Mouse (Mus musculus) midbrain, embryonic 11.5 days (tissue): ENCODE data around the gene Lcp2. TPM values are rescaled to one million over a fixed set of nuclear protein-coding genes. Genes with fewer than 3 reads are reported as not detected.
A peak's percentile ranks its signal among the peaks of the same experiment; 100 is the strongest.

Source experiments
- ATAC-seq: fragments of 200-750 bp; cut with Nextera tagmentation; 2 replicates; pipeline ENCODE4 v1.8.0; 2017; ENCODE audit warnings: moderate TSS enrichment, moderate library complexity; ENCODE audit not compliant: low FRiP score
- DNase-seq: peaks from one replicate; pipeline ENCODE4 v3.0.0; 2015; ENCODE audit warnings: low spot score; ENCODE audit errors: missing footprints
- H3K27ac ChIP-seq: fragments of 300-500 bp; sonication (generic); 2 replicates; pipeline ENCODE4 v1.5.1; 2014; ENCODE audit warnings: low read depth, low read length
- H3K27me3 ChIP-seq: fragments of 300-500 bp; sonication (generic); 2 replicates; pipeline ENCODE4 v1.6.1; 2014; ENCODE audit warnings: mild to moderate bottlenecking, low read length, moderate library complexity, mixed read lengths; ENCODE audit not compliant: control insufficient read depth, insufficient read depth
- H3K36me3 ChIP-seq: fragments of 300-500 bp; sonication (generic); 2 replicates; pipeline ENCODE4 v1.6.1; 2014; ENCODE audit warnings: mild to moderate bottlenecking, low read length, moderate library complexity, mixed read lengths; ENCODE audit not compliant: control insufficient read depth, insufficient read depth
- H3K4me1 ChIP-seq: fragments of 300-500 bp; sonication (generic); 2 replicates; pipeline ENCODE4 v1.6.1; 2014; ENCODE audit warnings: low read length; ENCODE audit not compliant: control insufficient read depth, insufficient read depth
- H3K4me2 ChIP-seq: fragments of 300-500 bp; sonication (generic); 2 replicates; pipeline ENCODE4 v1.6.1; 2014; ENCODE audit warnings: mild to moderate bottlenecking, moderate library complexity
- H3K4me3 ChIP-seq: fragments of 300-500 bp; sonication (generic); 2 replicates; pipeline ENCODE4 v1.5.1; 2014; ENCODE audit warnings: low read depth, low read length
- H3K9ac ChIP-seq: fragments of 300-500 bp; sonication (generic); 2 replicates; pipeline ENCODE4 v1.6.1; 2014; ENCODE audit warnings: low read length
- H3K9me3 ChIP-seq: fragments of 300-500 bp; sonication (generic); 2 replicates; pipeline ENCODE4 v1.6.1; 2016; ENCODE audit warnings: low read length; ENCODE audit not compliant: control insufficient read depth
- WGBS: fragments of 180-500 bp; shearing (Covaris S2); extraction: QIAGEN DNeasy Blood & Tissue Kit; methylation state at CpG from one replicate; pipeline ENCODE4 v1.1.7; 2014; 5-methylcytosine and 5-hydroxymethylcytosine counted together
- polyA plus RNA-seq: library from polyadenylated mRNA; unstranded; fragments of >200 nt; fragmentation: Nextera tagmentation; extraction: Ambion mirVana; gene quantifications from 2 replicates; pipeline ENCODE4 v1.2.1, GENCODE M21; 2014

Gene Lcp2
- polyA plus RNA-seq, 1 experiment from 2014 or later: 2.7 TPM

DNA sequence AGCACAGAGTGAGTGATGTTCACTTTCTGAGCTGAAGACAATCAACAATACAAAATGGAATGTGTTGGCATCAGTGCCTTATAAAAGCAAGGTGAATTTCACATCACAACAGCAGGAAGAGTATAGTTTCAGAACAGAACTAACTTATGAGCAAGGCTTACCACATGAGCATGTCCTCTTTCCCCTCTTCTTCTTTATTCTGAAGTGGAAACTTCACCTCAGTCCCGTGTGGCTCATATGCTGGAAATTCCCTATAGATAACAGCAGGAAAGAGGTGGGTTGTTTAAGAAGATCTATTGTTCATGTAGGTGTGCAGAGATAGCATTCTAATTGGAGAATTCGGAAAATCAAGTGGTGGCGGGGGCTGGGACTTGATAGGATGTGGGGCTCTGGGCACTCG, 55.1 kb downstream of the Lcp2 start:
- Histone ChIP-seq H3K36me3 (no peaks in the 10 kb centered on the region), H3K9ac (no peak overlapping the region), H3K27me3 (no peaks in the 10 kb centered on the region), H3K4me3 (no peak overlapping the region), H3K9me3 (no peaks in the 10 kb centered on the region), H3K4me2 (no peak overlapping the region), H3K27ac (no peak overlapping the region), H3K4me1 (no peaks in the 10 kb centered on the region)
- 93% methylated on average over 4 of the region's 4 CpGs for WGBS
- no peak for ATAC-seq
- no peak for DNase-seq

- Histone ChIP-seq H3K9me3 (no peaks in the 10 kb centered on the region), H3K4me1 (no peaks in the 10 kb centered on the region), H3K27ac (no peak overlapping the region), H3K27me3 (no peaks in the 10 kb centered on the region), H3K9ac (no peak overlapping the region), H3K4me2 (no peak overlapping the region), H3K36me3 (no peaks in the 10 kb centered on the region), H3K4me3 (no peak overlapping the region)
- DNase-seq (no peak), ATAC-seq (no peak)
- WGBS: 33% methylated on average over 1 of the region's 1 CpGs
Observed at GRCm38 (mm10) chr11:34104919-34105318, 58.2 kb downstream of the Lcp2 start.

DNA sequence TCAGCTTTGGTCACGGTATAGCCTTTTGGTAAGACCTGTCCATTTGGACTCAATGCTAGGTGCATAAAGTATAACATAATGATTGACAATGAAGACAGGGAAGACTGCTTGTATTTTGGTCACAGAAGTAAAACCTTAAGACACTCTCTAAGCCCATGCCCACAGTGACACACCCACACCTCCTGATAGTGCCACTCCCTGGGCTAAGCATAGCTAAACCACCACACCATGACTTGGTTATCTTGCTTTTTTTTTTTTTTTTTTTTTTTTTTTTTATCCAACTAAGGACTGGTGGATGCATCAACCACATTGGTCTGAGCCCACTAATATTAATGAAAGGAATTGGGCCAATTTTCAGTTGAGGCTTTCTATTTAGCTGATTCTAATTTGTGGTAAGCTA, 62.5 kb downstream of the Lcp2 start:
- Histone ChIP-seq H3K9ac (no peak overlapping the region), H3K36me3 (no peaks in the 10 kb centered on the region), H3K4me3 (no peak overlapping the region), H3K27me3 (no peaks in the 10 kb centered on the region), H3K27ac (no peak overlapping the region), H3K9me3 (no peaks in the 10 kb centered on the region), H3K4me1 (no peaks in the 10 kb centered on the region; the same call in 1 of the 2 replicates), H3K4me2 (no peak overlapping the region)
- ATAC-seq (no peak), DNase-seq (no peak)
- 88% methylated on average over 1 of the region's 1 CpGs for WGBS

GRCm38 (mm10) chr11:34111940-34112339, 65.2 kb downstream of the Lcp2 start:
- no peaks in the 10 kb centered on the region for H3K27me3 ChIP-seq
- DNase-seq (no peak), ATAC-seq (no peak)
- H3K27ac ChIP-seq: no peak overlapping the region
- no peaks in the 10 kb centered on the region; the same call in 1 of the 2 replicates for H3K4me1 ChIP-seq
- H3K9ac ChIP-seq: no peak overlapping the region
- H3K4me3 ChIP-seq: no peak overlapping the region
- H3K4me2 ChIP-seq: no peak overlapping the region
- H3K36me3 ChIP-seq: no peaks in the 10 kb centered on the region
- no peaks in the 10 kb centered on the region for H3K9me3 ChIP-seq
- WGBS: 74% methylated on average over 7 of the region's 7 CpGs

GRCm38 (mm10) chr11:34112781-34113380, 66.2 kb downstream of the Lcp2 start:
- ATAC-seq (peak; percentile 86), DNase-seq (no peak)
- Histone ChIP-seq H3K9ac (no peak overlapping the region), H3K4me1 (no peaks in the 10 kb centered on the region; the same call in 1 of the 2 replicates), H3K9me3 (no peaks in the 10 kb centered on the region), H3K4me3 (no peak overlapping the region), H3K27ac (no peak overlapping the region), H3K36me3 (no peaks in the 10 kb centered on the region), H3K27me3 (no peaks in the 10 kb centered on the region), H3K4me2 (no peak overlapping the region)
- WGBS: 48% methylated on average over 4 of the region's 4 CpGs

GRCm38 (mm10) chr11:34113760-34114159, 67.0 kb downstream of the Lcp2 start:
- Histone ChIP-seq H3K9me3 (no peaks in the 10 kb centered on the region), H3K4me1 (no peaks in the 10 kb centered on the region; the same call in 1 of the 2 replicates), H3K27me3 (no peaks in the 10 kb centered on the region), H3K27ac (no peak overlapping the region), H3K9ac (no peak overlapping the region), H3K36me3 (no peaks in the 10 kb centered on the region), H3K4me3 (no peak overlapping the region), H3K4me2 (no peak overlapping the region)
- DNase-seq: no peak
- no peak for ATAC-seq
- 68% methylated on average over 2 of the region's 2 CpGs for WGBS

GRCm38 (mm10) chr11:34116572-34117135, 69.9 kb downstream of the Lcp2 start:
- Histone ChIP-seq H3K4me2 (no peak overlapping the region), H3K27ac (no peak overlapping the region), H3K27me3 (no peaks in the 10 kb centered on the region), H3K9ac (no peak overlapping the region), H3K4me3 (no peak overlapping the region), H3K4me1 (no peaks in the 10 kb centered on the region; the same call in 1 of the 2 replicates), H3K9me3 (no peaks in the 10 kb centered on the region), H3K36me3 (no peaks in the 10 kb centered on the region)
- DNase-seq (no peak), ATAC-seq (no peak)
- 68% methylated on average over 2 of the region's 2 CpGs for WGBS

DNA sequence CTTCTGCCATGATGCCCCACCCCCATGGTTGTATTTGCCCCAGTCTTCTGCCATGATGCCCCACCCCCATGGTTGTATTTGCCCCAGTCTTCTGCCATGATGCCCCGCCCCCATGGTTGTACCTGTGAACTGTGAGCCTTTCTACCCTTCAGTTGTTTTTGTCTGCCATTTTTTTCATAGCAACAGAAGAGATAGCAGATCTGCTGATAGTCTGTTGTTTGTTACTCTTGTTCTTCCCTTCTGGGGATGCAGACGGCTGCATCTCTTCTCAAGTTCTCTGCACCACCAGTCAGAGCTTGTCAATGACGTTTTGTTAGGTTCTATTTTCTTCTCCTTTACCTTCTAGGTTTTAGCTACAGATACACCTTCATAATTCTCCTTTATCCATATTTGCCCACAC, 70.9 kb downstream of the Lcp2 start:
- H3K27me3 ChIP-seq: no peaks in the 10 kb centered on the region
- 82% methylated on average over 3 of the region's 3 CpGs for WGBS
- H3K9ac ChIP-seq: no peak overlapping the region

GRCm38 (mm10) chr11:34118319-34118718, 71.6 kb downstream of the Lcp2 start:
- Histone ChIP-seq H3K4me2 (no peak overlapping the region), H3K27ac (no peak overlapping the region), H3K4me3 (no peak overlapping the region), H3K27me3 (no peaks in the 10 kb centered on the region), H3K36me3 (no peaks in the 10 kb centered on the region), H3K9ac (no peak overlapping the region), H3K9me3 (no peaks in the 10 kb centered on the region), H3K4me1 (no peaks in the 10 kb centered on the region)
- DNase-seq: no peak
- no peak for ATAC-seq
- WGBS: 83% methylated on average over 3 of the region's 3 CpGs

More for the DNA sequence above, 70.9 kb downstream of the Lcp2 start:
- Histone ChIP-seq H3K4me3 (no peak overlapping the region), H3K4me1 (no peaks in the 10 kb centered on the region; the same call in 1 of the 2 replicates), H3K9me3 (no peaks in the 10 kb centered on the region), H3K27ac (no peak overlapping the region), H3K4me2 (no peak overlapping the region), H3K36me3 (no peaks in the 10 kb centered on the region)
- DNase-seq (no peak), ATAC-seq (no peak)
